Mouse (Mus musculus): ENCODE measurements around the gene Afap1l2. TPM values are rescaled to one million over a fixed set of nuclear protein-coding genes. Genes with fewer than 3 reads are reported as not detected.

Afap1l2 gene
- total RNA-seq, 2 experiments from 2014 or later: 10.1 to 11.9 TPM

DNA sequence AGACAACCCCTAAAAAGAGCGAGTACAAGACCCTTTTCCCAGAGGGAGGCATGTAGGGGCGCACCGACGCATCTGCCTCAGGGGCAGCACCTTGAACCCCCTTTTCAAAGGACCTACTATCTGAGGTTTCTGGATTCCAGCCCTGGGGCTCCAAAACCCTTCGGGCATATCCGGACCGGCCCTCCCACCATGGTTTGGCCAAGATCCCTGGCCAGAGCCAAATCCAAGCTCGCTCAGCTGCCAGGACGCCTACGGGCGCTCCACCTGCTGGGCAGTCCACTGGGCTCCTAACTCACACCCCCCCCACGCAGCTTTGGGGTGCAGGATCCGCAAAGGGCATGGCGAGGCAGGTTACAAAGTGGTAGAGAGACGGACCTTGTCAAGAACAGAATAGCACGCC is 737 bp downstream of the Afap1l2 start:
- peak; percentile 54 for DNase-seq

DNA sequence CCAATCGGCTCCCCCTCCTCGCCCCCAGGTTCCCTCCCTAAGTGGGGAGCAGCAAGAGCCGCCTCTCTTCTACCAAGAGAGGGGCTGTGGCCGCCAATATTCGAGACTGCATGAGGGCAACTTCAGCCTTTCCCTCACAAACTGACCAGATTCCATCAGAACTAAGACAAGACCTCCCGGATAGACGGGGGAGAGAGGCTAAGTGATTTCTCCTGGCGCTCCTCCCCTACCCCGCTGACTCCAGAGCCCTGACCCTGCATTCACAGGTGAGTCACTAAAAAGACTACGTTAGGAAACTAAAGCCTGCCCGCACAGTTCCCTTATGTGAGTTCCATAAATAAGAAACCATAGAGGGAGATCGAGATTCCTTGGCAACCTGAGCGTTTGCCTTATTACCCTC is 1.2 kb downstream of the Afap1l2 start:
- no peak for DNase-seq

DNA sequence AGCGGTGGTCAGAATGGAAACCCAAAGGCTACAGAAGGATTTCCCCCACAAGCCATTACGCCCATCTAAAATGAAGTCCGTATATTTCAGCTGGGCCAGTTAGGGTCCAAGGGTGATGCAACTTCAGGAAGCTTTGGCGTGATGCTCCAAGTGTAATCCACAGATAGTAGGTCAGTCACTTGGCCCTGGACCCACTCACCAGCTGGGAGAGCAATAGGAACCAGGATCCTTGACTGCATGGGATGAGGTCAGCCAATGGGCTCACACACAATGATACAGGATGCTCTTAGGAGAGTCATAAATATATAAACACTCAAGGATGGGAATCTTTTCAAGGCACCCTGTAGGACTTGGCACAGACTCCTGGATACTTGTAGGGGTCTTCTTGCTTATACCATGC is 3.0 kb downstream of the Afap1l2 start:
- DNase-seq: peak; percentile 74

DNA sequence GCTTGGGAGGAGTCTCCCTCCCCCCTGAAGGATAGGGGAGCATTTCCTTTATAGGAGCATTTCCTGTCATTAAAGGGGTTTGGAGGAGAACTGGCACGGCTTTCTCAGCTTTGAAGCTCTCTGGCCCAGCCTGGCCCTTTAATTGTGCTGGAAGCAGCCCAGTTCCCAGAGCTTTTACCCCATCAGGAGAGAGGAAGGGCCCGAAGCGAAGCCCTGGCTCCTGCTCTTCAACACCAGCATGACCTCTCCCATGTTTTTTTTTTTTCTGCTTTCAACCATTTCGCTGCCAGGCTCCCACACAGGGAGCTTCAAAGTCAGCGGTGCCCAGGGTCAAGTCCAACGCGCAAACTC is 4.6 kb downstream of the Afap1l2 start:
- DNase-seq: no peak

DNA sequence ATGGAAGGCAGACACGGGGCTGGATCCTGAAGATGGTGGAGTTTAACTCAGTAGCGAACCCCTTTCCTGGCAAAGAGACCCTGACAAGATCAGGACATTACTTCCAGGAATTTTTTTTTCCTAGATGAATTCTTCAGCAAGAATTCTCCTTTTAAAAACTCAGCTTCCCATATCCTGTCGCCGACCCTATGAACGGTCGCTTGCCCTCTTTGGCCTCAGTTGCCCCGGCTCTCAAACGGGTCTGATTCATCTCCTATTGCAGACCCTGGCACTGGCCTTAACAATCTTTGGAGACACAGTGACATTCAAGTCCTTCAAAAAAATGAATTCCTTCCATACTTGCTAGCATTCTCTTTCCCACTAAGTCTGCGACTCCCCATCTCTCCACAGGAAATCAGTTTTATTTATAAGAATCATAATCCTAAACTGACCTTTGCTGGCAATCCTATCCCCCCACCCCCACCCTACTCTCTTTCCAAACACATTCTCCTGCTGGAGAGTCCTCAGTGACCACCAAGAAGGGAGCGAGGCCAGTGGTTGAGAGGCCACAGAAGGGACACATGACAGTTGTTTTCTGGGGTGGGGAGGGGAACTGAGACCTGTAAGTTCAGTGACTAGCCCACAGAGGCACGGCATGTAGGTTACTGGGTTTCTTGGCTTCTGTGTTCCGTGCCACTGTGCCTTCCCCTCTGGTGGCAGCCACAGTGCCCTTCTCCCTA is 5.1 kb downstream of the Afap1l2 start:
- DNase-seq: no peak

DNA sequence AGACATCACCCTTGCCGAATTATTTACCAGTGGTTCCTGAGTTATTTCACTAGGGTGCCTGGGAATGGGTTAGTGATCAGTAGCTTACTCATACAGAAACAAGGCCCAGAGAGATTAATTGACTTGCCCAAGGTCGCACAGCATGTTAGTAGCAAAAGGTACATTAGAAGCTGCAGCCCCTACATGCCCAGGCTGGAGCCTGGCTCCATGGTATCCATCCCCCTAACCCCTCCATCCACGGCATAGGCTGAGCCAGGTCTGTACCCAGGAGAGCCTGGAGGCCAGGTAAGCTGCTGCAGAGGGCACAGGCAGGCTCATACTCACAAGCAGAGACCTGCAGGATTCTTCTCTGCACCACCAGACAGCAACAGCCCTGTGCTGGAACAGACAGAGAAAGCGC is 6.1 kb downstream of the Afap1l2 start:
- no peak for DNase-seq

DNA sequence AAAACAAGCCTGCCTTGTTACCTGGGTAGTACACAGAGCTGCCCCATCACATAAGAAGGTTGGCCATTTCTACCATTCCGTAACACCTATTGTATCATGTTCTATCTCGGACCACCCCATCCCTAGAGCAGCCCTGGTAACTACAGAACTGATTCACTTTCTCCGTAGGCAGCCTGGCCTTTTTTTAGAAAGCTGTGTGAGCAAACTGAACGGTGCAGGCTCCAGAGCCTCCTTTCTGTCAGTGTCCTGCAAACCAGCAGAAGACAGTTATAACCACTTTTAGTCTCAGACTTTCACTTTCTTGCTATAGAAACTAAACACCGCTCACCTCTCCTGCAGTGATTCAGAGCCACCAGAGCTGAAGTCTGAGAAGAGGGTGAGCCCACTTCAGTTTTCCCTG is 7.4 kb downstream of the Afap1l2 start:
- no peak for DNase-seq

DNA sequence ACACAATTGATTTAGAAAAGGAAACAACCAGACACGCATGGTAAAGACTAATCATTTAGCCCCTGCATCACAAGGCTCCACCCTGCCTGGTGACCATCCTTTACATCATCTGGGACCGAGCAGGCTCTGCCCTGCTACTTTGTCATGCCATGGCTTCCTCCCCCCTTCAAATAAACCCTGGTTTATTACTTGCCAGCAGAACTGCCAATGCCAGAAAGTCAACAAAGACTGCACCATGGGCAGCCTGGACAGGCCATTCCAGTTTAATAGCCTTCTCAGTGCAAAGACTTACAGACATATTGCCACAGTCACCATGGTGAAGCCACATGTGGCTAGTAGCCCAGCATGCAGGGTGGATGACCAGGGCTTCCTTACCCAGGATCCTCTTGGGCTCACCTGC is 8.2 kb downstream of the Afap1l2 start:
- DNase-seq: no peak

DNA sequence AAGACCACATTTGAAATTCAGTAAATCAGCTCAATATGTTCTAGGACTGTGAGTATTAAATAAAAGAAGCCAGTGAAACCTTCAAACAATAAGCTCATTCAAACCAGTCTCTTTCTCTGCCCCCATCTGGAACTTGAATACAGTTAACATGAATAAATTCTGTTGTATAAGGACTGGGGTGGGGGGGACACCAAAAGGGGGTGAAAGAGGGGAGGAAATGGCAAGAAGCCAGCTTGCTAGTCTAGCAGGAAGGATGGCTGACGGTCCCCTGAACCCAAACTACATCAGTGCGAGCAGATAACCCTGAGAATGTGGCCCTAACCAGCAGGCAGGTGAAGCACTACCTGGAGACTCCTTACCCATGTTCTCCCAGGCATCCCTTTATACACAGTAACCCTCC is 9.1 kb downstream of the Afap1l2 start:
- no peak for DNase-seq

DNA sequence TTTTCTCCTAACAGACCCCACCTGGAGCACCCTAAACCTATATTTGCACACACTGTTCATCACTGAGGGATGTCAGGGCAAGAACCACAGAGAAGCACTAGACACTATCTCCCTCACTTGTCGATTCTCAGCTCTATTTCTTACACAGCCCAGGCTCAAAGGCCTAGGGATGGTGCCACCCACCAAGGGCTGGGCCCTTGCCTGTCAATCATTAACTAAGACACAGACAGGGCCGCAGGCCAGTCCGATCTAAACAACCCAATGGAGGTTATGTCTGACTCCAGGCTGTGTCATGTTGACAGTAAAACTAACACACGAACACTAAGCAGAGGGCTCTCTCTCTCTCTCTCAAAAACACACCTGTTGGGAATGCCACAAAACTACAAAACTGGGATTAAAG is 9.7 kb downstream of the Afap1l2 start:
- DNase-seq: no peak

DNA sequence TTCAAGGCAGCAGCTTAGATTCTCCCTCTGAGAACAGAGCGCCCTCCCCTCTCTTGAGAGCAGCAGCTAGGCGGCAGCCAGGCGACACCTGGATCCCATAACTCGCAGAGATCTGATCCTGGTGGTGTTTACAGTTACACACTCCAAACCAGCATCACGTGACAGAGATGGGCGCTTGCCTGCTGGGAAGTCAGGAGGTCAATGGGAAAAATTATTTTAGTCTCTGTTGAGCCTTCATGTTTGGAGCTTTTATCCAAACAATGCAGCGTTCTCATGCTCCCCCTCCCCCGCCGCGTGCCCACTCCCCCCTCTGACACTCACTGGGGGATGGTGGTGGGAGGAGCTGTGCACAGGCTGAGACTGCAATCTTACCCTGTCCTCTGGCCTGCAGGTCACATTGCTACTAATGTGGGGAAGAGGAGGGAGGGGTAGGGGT is 10.8 kb downstream of the Afap1l2 start:
- peak; percentile 40 for DNase-seq

DNA sequence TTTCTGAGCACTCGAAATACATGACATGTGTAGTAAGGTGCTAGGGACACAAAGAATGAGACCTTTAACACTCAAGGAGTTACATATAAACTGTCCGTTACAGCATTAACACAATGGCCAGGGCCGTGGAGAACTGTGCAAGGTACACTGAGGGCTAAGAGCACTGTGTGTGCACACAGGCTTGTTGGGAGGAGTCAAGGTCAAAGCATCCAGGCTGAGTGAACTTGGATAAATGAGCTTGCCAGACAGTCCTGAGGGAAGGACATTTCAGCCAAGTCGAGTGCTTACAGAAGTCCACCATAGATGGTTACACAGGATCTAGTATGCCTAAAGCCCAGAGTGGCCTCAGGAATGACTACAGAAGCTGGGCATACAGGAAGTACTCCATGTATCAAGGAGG is 12.6 kb downstream of the Afap1l2 start:
- DNase-seq: no peak

DNA sequence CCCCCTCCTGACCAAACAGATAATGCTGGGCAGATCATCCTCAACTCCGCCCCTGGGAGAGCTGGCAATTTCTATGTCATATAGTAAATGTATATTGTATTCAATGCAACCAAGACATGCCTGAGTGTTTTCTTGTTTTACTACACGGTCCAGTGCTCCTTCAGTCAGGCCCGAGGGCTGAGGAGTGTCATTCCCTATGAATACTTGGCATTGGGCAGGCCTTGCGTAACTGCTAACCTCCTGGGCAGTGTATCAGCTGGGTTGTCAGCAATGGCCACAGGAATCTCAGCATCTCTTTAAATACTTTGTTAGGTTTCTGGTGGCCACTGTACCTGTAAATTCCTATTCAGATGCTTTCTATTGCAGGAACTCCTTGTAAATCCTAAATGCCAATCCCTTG is 13.4 kb downstream of the Afap1l2 start:
- no peak for DNase-seq

DNA sequence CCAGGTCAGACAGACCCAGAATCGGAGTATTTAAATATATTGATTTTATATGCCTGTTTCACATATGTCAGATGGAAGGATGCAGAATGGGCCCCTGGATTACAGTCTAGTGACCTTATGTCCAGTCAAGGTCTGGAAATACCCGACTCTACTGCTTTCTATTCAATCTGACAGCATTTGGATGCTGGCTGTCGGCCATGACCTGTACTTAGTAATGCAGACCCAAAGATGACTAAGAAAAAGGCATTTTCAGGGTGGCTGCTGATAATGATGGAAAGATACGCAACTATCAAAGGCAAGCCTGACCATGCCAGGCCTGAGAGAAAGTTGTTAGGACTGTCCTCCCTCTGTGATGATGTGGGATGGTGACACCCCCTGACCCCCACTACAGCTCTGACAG is 14.3 kb downstream of the Afap1l2 start:
- no peak for DNase-seq

DNA sequence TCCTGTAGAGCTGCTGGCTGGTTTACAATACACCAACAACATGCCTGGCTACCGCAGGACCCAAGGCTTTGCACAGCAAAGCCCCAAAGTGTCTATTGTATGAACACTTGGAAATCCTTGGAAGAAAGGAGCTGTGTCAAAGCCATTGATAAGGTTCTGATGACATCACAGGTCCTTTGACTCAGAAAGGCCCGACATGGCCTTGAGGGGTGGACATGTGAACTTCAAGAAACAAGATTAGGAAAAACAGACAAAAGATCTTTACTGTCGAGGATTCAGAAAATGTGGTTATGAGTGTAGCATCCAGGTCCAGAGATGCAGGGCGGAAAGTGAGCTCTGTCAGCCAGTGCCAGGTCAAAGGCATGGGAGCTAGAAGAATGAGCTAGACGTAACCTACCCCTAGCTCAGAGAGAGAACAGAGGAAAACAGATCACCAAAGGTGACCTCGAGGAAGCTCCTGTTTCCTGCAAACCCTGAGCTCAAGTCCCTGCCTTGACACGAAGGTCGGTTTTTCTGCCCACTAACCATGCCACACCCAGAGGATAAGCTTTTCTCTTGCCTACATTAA is 15.0 kb downstream of the Afap1l2 start:
- no peak for DNase-seq

DNA sequence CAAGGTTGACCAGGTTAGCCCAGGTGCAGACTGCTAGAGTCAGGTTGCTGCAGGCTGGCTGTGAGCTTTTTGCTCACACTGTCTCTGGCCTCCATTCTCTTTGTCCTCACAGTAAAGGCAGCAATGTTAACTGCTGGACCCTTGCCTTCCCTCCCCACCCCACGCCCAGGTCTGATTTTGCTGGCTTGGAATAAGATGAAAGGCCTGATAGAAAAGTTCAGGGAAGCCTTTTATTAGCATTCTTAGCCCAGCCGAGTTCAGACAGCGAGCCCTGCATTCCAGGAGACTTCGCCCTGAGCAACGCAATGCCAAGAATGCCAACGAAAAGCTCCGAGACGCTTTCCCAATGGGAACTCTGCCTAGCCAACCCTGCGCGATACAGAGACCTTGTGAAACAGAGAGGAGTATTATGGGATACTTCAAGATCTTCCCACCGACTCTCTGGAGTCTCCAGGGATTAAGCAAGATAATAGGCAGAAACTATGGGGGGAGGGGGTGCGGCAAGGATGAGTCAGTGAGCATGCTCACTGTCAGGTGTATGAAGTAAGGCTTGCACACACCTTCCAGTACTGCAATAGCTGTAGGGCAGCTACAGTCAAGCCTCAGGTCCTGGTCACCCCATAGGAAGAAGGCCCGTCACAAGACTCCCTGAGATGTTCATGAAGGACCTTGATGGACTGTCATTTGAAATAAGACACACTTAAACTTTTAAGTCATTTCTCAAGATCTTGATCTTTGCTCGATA is 17.5 kb downstream of the Afap1l2 start:
- DNase-seq: no peak

DNA sequence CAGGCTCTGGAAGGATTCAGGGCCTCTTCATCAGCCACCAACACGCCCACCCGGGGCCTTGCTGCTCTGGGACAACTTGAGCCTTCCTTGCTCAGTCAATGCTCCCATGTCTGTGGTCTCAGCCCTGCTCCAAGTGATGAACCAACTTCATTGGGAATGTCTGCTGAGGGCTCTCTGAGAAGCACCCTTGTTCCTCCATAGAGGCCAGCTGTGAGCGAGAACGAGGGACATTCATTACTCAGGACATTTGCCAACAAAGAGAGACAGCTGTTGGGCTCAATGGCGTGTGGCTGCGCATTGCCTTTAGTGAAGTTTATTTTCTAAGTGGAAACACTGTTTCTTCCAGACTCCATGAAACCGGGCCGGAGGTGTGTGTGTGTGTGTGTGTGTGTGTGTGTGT is 18.9 kb downstream of the Afap1l2 start:
- DNase-seq: no peak

DNA sequence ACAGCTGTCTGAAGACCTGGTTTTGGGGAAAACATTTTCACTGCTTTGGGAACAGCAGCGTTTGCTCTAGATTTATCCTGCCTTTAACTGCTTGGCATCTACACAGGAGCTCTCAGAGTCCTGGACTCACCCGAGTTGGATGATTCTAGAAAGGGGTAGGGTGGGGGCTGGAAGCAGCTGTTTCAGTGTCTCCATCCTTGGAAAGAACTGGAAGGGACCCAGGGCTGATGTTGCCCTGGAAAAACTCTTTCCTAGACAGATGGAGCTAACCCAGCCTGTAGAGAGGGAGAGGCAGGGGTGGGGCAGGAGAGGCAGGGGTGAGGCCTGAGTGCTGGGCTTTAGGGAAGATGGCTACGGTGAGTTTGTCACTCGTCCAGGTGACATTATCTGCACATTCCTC is 23.8 kb downstream of the Afap1l2 start:
- peak; percentile 64 for DNase-seq

DNA sequence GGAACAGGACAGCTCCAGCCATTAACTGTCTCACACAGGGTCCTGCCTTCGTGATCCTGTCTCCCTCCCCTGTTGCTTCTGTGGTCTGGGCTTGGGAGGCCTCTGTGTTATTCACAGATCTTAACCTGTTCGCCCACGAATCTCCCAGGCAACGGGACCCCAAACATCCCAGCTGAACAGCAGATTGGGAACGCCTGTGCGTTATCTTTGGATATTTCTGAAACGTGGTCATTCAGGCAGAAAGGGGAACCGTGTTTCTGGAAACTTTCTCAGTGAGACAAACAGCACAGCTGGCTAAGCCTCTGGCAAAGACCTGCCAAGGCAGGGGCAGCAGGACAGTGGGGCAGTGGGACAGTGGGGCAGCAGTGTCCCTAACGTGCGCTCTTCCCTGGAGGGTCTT is 24.3 kb downstream of the Afap1l2 start:
- peak; percentile 45 for DNase-seq

DNA sequence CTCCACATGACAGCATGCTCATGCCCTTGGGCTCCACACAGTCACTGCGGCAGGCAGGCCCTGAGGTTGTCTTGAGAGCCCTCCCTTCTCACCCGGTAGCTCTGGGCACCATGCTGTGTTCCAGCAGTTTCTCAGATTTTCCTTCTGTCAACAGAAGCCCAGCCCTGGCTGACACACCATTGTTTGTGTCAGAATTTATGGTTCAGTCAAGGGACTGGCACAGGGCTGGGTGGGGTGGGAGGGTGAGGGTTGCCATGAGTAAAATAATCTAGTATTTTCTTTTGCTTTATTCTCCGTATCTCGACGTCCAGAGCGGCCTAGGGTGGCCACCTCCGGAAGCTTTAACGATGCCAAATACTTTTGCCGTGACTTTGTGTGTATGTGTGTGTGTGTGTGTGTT is 26.3 kb downstream of the Afap1l2 start:
- DNase-seq: no peak

DNA sequence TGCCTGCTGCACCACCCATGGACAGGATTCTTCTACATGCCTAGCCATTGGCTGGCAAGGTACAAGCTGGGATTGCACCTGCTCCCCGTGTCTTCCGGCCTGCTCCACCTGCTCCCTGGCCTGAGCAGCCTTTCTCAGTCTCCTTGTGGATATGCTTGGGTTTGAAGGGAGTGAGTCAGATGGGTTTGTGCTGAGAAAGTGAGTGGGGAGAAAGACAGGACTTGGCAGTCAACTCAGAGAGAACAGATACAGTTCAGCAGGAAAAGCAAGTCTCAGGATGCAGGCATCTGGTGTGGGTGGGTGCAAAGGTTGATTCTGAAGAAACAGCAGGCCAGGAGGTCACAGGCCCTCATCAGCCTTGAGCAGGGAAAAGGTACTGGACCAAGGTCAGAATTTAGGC is 27.2 kb downstream of the Afap1l2 start:
- no peak for DNase-seq

DNA sequence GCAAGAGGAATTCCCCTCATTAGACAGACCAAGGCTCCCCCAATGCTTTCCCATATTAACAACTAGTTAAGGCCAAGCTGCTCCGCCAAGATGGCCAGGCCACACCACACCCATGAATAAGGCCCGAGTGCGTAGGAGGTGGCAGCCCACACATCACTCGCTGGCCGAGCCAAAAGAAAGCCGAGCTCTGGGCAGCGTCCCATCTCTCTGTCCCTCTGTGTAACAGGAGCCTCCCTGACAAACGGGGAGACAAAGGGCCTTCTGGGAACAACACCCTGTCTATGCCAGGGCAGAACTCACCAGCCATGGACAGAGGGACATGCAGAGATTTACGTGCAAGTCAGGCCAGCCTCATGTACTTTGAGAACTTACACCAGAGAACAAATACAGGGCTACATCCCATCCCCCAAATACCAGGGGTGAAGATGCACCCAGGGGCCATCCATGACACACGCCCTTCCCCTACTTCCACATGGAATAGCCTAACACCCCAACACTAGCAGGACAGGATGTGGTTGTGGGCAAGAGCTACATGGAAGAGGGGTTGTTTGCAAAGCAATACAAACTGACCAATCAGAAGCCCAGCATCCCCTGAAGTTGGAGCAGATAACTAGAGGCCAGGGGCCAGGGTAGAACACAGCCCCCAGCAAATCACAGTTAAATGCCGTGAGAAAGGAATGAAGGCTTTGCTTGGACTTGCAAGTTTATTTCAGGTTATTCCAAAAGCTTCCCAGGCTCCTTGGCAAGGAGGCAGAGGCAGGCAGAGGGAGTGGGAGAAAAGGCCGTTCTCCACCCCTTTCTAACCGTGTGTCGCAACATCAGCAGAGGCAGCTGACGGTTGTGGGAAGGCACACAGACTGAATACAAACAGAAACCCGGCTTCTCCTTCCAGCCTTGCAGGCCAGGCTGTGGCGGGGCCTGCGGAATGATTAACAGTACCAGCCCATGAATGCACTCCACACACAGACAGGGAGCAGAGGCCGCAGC is 30.8 kb downstream of the Afap1l2 start:
- DNase-seq: peak; percentile 73

DNA sequence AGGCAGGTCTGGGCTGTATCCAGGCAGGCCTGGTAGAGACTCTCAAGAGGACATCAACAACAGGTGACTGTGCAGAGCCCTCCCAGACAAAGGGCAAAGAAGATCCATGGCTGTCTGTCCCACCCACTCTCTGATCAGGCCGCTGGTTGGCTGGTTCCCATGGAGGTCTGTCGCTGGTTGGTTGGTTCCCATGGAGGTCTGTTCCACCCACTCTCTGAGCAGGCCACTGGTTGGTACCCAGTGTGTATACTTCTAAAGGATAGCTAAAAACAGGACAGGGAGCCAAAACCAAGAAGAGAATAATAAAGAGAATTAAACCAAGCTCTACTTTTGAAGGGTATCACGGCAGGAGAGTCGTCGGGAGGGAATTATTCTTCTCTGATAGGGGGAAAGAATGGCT is 31.5 kb downstream of the Afap1l2 start:
- no peak for DNase-seq

Measured in heart, postnatal 4 days (tissue).